Mouse (Mus musculus): ENCODE measurements at regions not wholly inside any gene's neighbourhood (a gene's known extent, or its start where the extent isn't known, plus 50 kb on each side); places are given as distances from the start of the nearest gene placed in this dataset.

- Histone ChIP-seq H3K4me3 (ENCODE audit: inconsistent target) (no peak overlapping the region), H3K79me2 (ENCODE audit: inconsistent target) (no peaks in the 10 kb centered on the region), H3K36me3 (ENCODE audit: inconsistent target) (no peaks in the 10 kb centered on the region), H3K27ac (no peak overlapping the region)
Measured at GRCm38 (mm10) chr15:63288534-63288933, 556.4 kb downstream of the Gsdmc2 start.

DNA sequence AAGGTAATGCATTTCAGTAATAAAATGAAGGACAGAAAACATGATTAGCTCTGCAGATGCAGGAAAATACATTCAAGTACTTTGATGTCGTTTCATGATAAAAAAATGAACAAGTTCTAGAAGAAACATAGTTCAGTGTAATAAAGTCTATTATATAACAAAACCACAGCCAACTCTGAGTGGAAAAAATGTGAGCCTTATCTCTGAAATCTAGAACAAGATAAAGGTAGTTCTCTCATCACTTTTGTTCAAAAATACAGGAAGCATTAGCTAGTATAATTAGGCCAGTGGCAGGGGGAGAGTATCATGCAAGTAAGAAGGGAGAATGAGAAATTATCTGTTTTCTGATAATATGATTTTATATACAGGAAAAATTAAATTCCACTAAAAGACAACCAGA, 559.0 kb downstream of the Gsdmc2 start:
- Histone ChIP-seq H3K36me3 (ENCODE audit: inconsistent target) (no peaks in the 10 kb centered on the region), H3K79me2 (ENCODE audit: inconsistent target) (no peaks in the 10 kb centered on the region), H3K27ac (no peak overlapping the region), H3K4me3 (ENCODE audit: inconsistent target) (no peak overlapping the region)
- WGBS (ENCODE audit: missing documents) = 31% methylated on average over 1 of the region's 1 CpGs

DNA sequence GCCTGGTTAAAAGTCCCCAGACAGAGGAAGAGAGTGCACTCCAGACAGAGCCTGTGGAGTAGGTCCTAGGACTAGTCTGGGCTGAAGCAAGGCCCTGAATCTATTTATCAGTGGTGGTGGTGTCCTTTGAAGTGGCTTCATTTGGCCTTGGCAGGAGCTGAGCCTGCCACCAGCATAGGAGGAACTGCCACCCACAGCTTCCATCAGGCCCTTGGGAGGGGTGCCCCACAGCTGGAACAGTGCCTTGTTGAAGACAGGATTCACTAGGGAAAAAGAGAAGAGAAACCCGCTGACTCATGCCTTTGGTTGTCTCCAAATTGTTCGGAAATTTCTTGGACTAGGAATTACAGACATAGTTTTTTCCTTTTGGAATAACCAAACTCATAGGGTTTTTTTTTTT, 574.6 kb downstream of the Gsdmc2 start:
- no peaks in the 10 kb centered on the region for H3K36me3 ChIP-seq (ENCODE audit: inconsistent target)
- H3K79me2 ChIP-seq (ENCODE audit: inconsistent target) = no peaks in the 10 kb centered on the region
- no peak overlapping the region for H3K27ac ChIP-seq
- H3K4me3 ChIP-seq (ENCODE audit: inconsistent target) = no peak overlapping the region
- WGBS (ENCODE audit: missing documents) = 50% methylated on average over 2 of the region's 2 CpGs

DNA sequence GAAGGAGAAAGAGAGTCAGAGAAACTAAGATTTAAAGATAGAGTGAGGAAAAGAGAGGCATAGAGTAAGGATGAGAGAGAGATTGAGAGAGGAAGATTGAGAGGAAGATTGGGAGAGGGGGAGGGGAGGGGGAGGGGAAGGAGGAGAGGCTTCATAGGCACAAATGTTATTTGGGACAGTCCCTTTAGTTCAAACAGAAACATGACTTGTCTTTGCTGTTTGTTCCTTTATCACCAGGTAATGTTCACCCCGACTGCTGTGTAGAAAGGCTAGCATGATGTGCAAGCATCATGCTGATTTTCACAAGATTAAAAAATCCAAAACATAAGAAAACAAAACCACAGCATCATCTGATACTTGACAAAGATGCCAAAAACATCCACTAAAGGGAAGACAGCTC, 579.1 kb downstream of the Gsdmc2 start:
- Histone ChIP-seq H3K27ac (no peak overlapping the region), H3K36me3 (ENCODE audit: inconsistent target) (no peaks in the 10 kb centered on the region), H3K79me2 (ENCODE audit: inconsistent target) (no peaks in the 10 kb centered on the region), H3K4me3 (ENCODE audit: inconsistent target) (no peak overlapping the region)
- WGBS (ENCODE audit: missing documents) = 100% methylated on average over 1 of the region's 1 CpGs

- no peak overlapping the region for H3K27ac ChIP-seq
- H3K4me3 ChIP-seq (ENCODE audit: inconsistent target) = no peak overlapping the region
- no peaks in the 10 kb centered on the region for H3K36me3 ChIP-seq (ENCODE audit: inconsistent target)
- 90% methylated on average over 2 of the region's 2 CpGs for WGBS (ENCODE audit: missing documents)
- H3K79me2 ChIP-seq (ENCODE audit: inconsistent target) = no peaks in the 10 kb centered on the region
Measured at GRCm38 (mm10) chr15:63255736-63256135, 589.2 kb downstream of the Gsdmc2 start.

DNA sequence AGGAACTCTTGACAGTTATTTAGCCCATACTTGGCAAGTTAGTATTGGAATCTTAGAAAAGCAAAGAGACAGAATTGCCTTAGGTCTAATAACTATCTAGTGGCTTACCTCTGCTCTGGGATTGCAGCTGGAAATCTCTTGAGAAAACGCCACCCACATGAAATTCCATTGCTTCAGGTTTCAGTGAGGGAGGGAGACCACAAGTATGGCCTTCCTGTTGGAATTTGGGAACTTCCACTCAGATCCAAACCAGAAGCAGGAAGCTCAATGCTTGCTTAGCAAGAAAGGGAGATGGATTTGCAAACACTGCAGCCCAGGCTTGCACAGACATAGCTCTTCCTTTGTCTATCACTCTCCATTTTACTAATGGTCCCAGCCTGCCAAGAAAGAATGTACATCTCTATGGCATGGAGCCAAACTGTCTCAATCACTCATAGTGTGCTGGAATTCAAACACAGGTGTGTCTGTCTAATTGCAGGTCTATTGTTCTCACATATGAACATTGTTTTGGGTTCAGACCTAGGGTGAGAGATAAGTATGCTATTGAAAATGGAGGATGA, 592.1 kb downstream of the Gsdmc2 start:
- Histone ChIP-seq H3K36me3 (ENCODE audit: inconsistent target) (no peaks in the 10 kb centered on the region), H3K79me2 (ENCODE audit: inconsistent target) (no peaks in the 10 kb centered on the region), H3K4me3 (ENCODE audit: inconsistent target) (no peak overlapping the region), H3K27ac (no peak overlapping the region)
- WGBS (ENCODE audit: missing documents) = 88% methylated on average over 1 of the region's 1 CpGs

DNA sequence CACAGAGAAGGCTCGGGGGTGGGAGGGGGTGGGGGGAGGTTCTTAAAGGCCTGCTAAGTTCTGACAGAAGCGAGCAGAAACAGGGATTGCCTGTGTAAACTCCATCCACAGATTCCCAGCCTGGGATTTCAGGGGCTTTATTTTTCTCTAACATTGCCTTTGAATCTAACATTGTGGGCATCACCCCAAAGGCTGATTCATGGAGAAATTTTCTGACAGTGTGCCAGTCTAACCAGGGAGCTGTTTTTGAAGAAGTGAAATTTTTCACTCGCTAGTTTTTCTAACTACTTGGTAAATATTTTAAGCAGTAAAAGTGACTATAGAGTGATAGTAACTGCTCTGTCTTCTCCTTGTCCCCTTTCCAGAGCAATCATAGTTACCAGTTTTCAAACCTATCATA, 606.4 kb downstream of the Gsdmc2 start:
- Histone ChIP-seq H3K27ac (no peak overlapping the region), H3K36me3 (ENCODE audit: inconsistent target) (no peaks in the 10 kb centered on the region), H3K4me3 (ENCODE audit: inconsistent target) (no peak overlapping the region), H3K79me2 (ENCODE audit: inconsistent target) (no peaks in the 10 kb centered on the region)
- 75% methylated on average over 3 of the region's 3 CpGs for WGBS (ENCODE audit: missing documents)

GRCm38 (mm10) chr15:63218393-63219060, 626.5 kb downstream of the Gsdmc2 start:
- H3K79me2 ChIP-seq (ENCODE audit: inconsistent target) = no peaks in the 10 kb centered on the region
- whole genome bisulfite sequencing (ENCODE audit: missing documents) = 91% methylated on average over 2 of the region's 2 CpGs
- H3K36me3 ChIP-seq (ENCODE audit: inconsistent target) = no peaks in the 10 kb centered on the region
- H3K27ac ChIP-seq = no peak overlapping the region
- no peak overlapping the region for H3K4me3 ChIP-seq (ENCODE audit: inconsistent target)

DNA sequence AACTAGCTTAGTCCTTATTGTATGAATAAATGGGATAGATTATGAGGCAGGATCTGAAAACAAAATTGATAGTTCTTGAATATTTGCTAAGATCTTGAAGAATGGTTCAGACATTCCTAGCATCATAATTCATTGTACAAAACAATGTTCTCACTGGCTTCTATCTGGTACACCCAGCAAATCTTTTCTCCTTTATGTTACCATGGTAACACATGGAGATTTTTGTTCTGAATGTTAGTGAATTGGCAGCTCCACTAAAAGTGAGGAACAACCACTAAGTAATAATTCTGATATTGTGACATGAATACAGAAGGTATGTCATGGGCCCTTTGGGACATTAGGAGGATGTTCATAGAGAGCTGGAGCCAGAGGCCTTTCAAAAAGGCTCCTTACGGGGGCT, 639.8 kb downstream of the Gsdmc2 start:
- 100% methylated on average over 1 of the region's 1 CpGs for WGBS (ENCODE audit: missing documents)
- Histone ChIP-seq H3K36me3 (ENCODE audit: inconsistent target) (no peaks in the 10 kb centered on the region), H3K27ac (no peak overlapping the region), H3K4me3 (ENCODE audit: inconsistent target) (no peak overlapping the region), H3K79me2 (ENCODE audit: inconsistent target) (no peaks in the 10 kb centered on the region)

DNA sequence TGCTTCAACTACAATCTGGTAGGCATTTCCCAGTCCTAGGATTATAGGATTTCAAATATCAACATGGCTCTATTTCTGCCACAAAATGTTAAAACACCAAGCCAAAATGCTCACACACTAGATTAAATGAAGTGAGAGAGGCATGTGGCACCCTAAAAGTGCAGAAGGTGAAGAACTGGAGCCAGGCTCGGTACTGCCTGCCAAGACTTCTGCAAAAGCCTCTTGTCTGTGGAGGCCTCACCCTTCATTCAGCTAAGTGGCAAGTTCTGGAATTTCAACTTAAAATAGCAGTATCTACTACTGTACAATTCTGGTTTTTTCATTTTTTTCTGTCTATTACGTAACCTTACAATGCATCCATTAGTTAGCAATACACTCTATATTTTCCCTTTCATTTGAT, 649.9 kb downstream of the Gsdmc2 start:
- Histone ChIP-seq H3K79me2 (ENCODE audit: inconsistent target) (no peaks in the 10 kb centered on the region), H3K4me3 (ENCODE audit: inconsistent target) (no peak overlapping the region), H3K27ac (no peak overlapping the region), H3K36me3 (ENCODE audit: inconsistent target) (no peaks in the 10 kb centered on the region)
- WGBS (ENCODE audit: missing documents) = 93% methylated on average over 2 of the region's 2 CpGs

DNA sequence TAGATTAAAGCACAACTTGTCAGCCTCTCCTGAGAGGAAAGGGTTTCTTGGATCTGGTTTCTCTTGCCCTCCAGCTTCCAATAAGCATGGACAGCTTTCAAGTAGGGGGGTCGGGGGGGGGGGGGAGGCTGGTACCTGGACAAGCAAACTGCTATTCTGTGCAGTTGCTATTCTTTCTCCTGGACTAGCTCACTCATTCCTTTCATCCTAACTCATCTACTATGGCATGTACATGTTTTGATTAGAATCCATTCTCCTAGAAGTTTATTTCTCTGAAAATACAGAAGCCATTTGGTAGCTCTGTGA, 650.5 kb downstream of the Gsdmc2 start:
- H3K27ac ChIP-seq = no peak overlapping the region
- no peaks in the 10 kb centered on the region for H3K36me3 ChIP-seq (ENCODE audit: inconsistent target)
- WGBS (ENCODE audit: missing documents) = 50% methylated on average over 1 of the region's 1 CpGs

GRCm38 (mm10) chr15:63193617-63194491, 651.1 kb downstream of the Gsdmc2 start:
- no peak overlapping the region for H3K4me3 ChIP-seq (ENCODE audit: inconsistent target)
- H3K27ac ChIP-seq = no peak overlapping the region
- 88% methylated on average over 2 of the region's 2 CpGs for WGBS (ENCODE audit: missing documents)

More for the DNA sequence above, 650.5 kb downstream of the Gsdmc2 start:
- no peak overlapping the region for H3K4me3 ChIP-seq (ENCODE audit: inconsistent target)
- H3K79me2 ChIP-seq (ENCODE audit: inconsistent target) = no peaks in the 10 kb centered on the region

GRCm38 (mm10) chr15:63191731-63192130, 653.2 kb downstream of the Gsdmc2 start:
- H3K4me3 ChIP-seq (ENCODE audit: inconsistent target) = no peak overlapping the region
- no peaks in the 10 kb centered on the region for H3K79me2 ChIP-seq (ENCODE audit: inconsistent target)
- 100% methylated on average over 2 of the region's 2 CpGs for WGBS (ENCODE audit: missing documents)
- no peaks in the 10 kb centered on the region for H3K36me3 ChIP-seq (ENCODE audit: inconsistent target)
- no peak overlapping the region for H3K27ac ChIP-seq

More at GRCm38 (mm10) chr15:63193617-63194491, 651.1 kb downstream of the Gsdmc2 start:
- Histone ChIP-seq H3K36me3 (ENCODE audit: inconsistent target) (no peaks in the 10 kb centered on the region), H3K79me2 (ENCODE audit: inconsistent target) (no peaks in the 10 kb centered on the region)

DNA sequence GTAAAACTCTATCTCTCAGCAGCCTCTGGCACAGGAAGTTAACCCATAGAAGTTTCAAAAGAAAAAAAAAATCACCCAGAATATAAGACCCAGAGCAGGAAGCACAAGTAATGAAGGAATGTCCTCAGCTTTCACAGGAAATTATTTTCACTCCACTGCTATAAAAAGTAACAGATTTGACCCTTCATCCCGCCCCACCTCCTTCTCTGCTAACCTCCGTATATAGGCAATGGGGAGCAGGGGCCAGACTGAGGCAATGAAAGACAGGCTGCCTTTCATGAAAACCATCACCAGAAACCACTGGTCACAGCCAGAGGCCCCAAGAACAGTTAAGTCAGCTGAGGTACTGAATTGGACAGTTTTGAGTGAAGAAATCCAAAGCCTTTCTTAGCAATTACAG, 654.9 kb downstream of the Gsdmc2 start:
- 75% methylated on average over 2 of the region's 2 CpGs for WGBS (ENCODE audit: missing documents)
- H3K4me3 ChIP-seq (ENCODE audit: inconsistent target) = no peak overlapping the region
- no peak overlapping the region for H3K27ac ChIP-seq
- H3K36me3 ChIP-seq (ENCODE audit: inconsistent target) = no peaks in the 10 kb centered on the region
- no peaks in the 10 kb centered on the region for H3K79me2 ChIP-seq (ENCODE audit: inconsistent target)

GRCm38 (mm10) chr15:63171003-63171402, 674.0 kb downstream of the Gsdmc2 start:
- Histone ChIP-seq H3K79me2 (ENCODE audit: inconsistent target) (no peaks in the 10 kb centered on the region), H3K36me3 (ENCODE audit: inconsistent target) (no peaks in the 10 kb centered on the region), H3K4me3 (ENCODE audit: inconsistent target) (no peak overlapping the region), H3K27ac (no peak overlapping the region)

Measured in macrophage (primary cell).